ENCODE assay signal across 14 mouse cellular contexts in the genomic region with DNA sequence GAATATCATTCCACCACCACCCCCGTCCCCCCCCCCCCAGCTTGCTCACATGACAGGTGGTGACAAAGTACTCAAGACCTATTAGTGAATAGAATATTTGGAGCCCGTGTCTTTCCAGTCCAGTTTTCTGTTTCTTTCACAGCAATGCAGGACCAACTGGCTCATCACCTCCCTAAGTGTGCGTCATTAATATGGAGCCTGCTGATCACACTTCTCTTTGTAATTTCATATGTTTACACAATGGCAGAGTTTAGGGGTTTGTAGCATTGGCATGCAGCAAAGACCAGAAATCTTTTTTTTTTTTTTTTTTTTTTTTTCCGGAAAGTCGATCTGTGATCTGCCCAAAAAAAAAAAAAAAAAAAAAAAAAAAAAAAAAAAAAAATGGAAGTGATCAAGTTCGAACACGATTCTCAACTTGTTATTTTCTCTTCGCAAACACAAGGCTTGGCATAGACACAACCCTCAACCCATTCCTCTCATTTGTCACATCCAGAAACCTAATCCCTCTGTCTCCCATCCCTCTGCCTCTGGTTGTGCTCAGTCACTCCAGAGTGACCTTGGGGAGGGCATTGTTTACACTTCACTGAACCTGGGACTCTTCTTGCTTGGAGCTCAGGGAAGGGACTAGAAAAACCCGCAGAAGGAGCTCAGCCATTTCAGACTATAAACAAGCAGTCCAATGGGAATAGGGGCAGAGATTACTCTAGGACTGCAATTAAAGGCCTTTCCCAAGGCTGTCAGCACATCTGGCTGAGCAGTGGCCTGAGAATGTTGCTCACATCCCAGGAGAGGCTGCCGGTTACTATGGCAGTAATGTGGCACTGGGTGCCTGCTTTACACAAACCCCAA.
DNase-seq lines count a peak whose midpoint lies in the region; ATAC-seq and TF ChIP-seq lines count a peak whose summit lies in the region.
"Had no signal": no experiment of that assay in that cellular context is flagged by ENCODE, and none has a peak within 500 bp of the region (broad histone marks: within the 10 kb centered on the region; RNA-seq: fewer than 3 reads in every experiment).

No protein-coding gene starts in this region.

- no peak overlapping the region for H3K27ac ChIP-seq in embryonic facial prominence, embryonic 14.5 days (replicated peaks; ENCODE audit: low read depth, low read length)
- H3K27ac ChIP-seq in cerebellum, adult 2 months (ENCODE audit: insufficient read depth, low read length): no peak overlapping the region
- H3K27ac ChIP-seq: hindbrain, embryonic 15.5 days; midbrain, embryonic 15.5 days had no signal

- peak; percentile 83 for ATAC-seq in embryonic facial prominence, embryonic 14.5 days (ENCODE audit: low read depth)
- ATAC-seq in megakaryocyte progenitor cell, adult 5-6 weeks (replicated peaks; ENCODE audit: poor library complexity): no peak
- ATAC-seq: midbrain, embryonic 15.5 days had no signal

- TF ChIP-seq CTCF in cerebellum, adult 2 months (IDR thresholded peaks at IDR 0.05; ENCODE audit: borderline replicate concordance, insufficient read depth, low read depth, low read length): no peak

- H3K27me3 ChIP-seq in embryonic facial prominence, embryonic 14.5 days (replicated peaks; ENCODE audit: control insufficient read depth, insufficient read depth, low read length): no peaks in the 10 kb centered on the region
- H3K27me3 ChIP-seq in cerebellum, adult 2 months (ENCODE audit: control insufficient read depth, insufficient read depth, low read length): no peaks in the 10 kb centered on the region
- H3K27me3 ChIP-seq: hindbrain, embryonic 15.5 days; midbrain, embryonic 15.5 days had no signal

- no peaks in the 10 kb centered on the region for H3K36me3 ChIP-seq in embryonic facial prominence, embryonic 14.5 days (ENCODE audit: control insufficient read depth, insufficient read depth, low read length)
- H3K36me3 ChIP-seq: hindbrain, embryonic 15.5 days; midbrain, embryonic 15.5 days had no signal

- no peak overlapping the region for H3K4me2 ChIP-seq in embryonic facial prominence, embryonic 14.5 days (ENCODE audit: low read depth, low read length)
- H3K4me2 ChIP-seq: heart, embryonic 11.5 days; hindbrain, embryonic 15.5 days; midbrain, embryonic 15.5 days had no signal

- no peak overlapping the region for H3K4me3 ChIP-seq in embryonic facial prominence, embryonic 14.5 days (ENCODE audit: low read depth, low read length)
- H3K4me3 ChIP-seq in cerebellum, adult 2 months (replicated peaks; ENCODE audit: insufficient read depth, low read depth, low read length): no peak overlapping the region
- H3K4me3 ChIP-seq: hindbrain, embryonic 15.5 days; midbrain, embryonic 15.5 days had no signal

- H3K9me3 ChIP-seq in embryonic facial prominence, embryonic 14.5 days (ENCODE audit: control insufficient read depth, low read length): no peaks in the 10 kb centered on the region
- H3K9me3 ChIP-seq: hindbrain, embryonic 15.5 days; midbrain, embryonic 15.5 days had no signal

- no peak overlapping the region for H3K9ac ChIP-seq in embryonic facial prominence, embryonic 14.5 days (ENCODE audit: low read depth, low read length)
- H3K9ac ChIP-seq: hindbrain, embryonic 15.5 days; midbrain, embryonic 15.5 days had no signal

- peak; percentile 11 for DNase-seq in adrenal gland, postnatal 14 days
- DNase-seq in adrenal gland, postnatal 36 days: no peak
- peak; percentile 34 for DNase-seq in 3T3-L1 (ENCODE audit: low read depth, low spot score)
- peak; percentile 53 for DNase-seq in embryonic facial prominence, embryonic 14.5 days (ENCODE audit: low spot score)
- peak; percentile 21 to 37 for DNase-seq in kidney, postnatal 36 days
- DNase-seq in cerebellum, adult 2 months: no peak
- no peak for DNase-seq in urinary bladder, postnatal 14 days (ENCODE audit: low spot score)
- DNase-seq: adrenal gland, adult 2 months; lung, adult 18-20 months; thymus, adult 2 months had no signal

- no peak for TF ChIP-seq POLR2A in cerebellum, adult 2 months (IDR thresholded peaks at IDR 0.05; ENCODE audit: borderline replicate concordance, insufficient read depth, low read length)

- WGBS in embryonic facial prominence, embryonic 14.5 days: 46% methylated on average over 10 of the region's 10 CpGs
- WGBS in cerebellum, adult 2 months: 71% methylated on average over 10 of the region's 10 CpGs

- no peaks in the 10 kb centered on the region for H3K4me1 ChIP-seq in embryonic facial prominence, embryonic 14.5 days (ENCODE audit: control insufficient read depth, insufficient read depth, low read length)
- H3K4me1 ChIP-seq in cerebellum, adult 2 months (ENCODE audit: control insufficient read depth, insufficient read depth, low read length): no peaks in the 10 kb centered on the region
- H3K4me1 ChIP-seq: hindbrain, embryonic 15.5 days; midbrain, embryonic 15.5 days had no signal

Comparison
In these comparisons a context has a peak if more than half of its experiments do, and no peak if none do; other contexts are left out.
1. DNase-seq: peak in adrenal gland, postnatal 14 days (single experiment), 3T3-L1 (single experiment), embryonic facial prominence, embryonic 14.5 days (single experiment) and kidney, postnatal 36 days (2 of 2); none in adrenal gland, postnatal 36 days (0 of 2), cerebellum, adult 2 months (0 of 2) and urinary bladder, postnatal 14 days (single experiment).